Mouse (Mus musculus) erythroid progenitor cell, adult 5-6 weeks (primary cell): ENCODE results near the gene Itgb1. TPM values are rescaled to one million over a fixed set of nuclear protein-coding genes. Genes with fewer than 3 reads are reported as not detected.

Experiments
- ATAC-seq: replicated peaks from 2 replicates; pipeline ENCODE4 v1.8.0; 2016; ENCODE audit warnings: moderate number of reproducible peaks, mild to moderate bottlenecking, moderate TSS enrichment, inconsistent platforms; ENCODE audit not compliant: poor library complexity, low FRiP score, severe bottlenecking
- total RNA-seq, 2 experiments: library from RNA; stranded (forward) in 1 of 2; stranded (reverse) in 1 of 2; fragments of 150-400 nt in 1 of 2; fragments of 186-747, 209-891 nt in 1 of 2; gene quantifications; 2 replicates each; pipeline versions ENCODE4 v1.2.3 to v1.2.4; 2015 to 2017; ENCODE audit warnings: low replicate concordance in 2 of 2

Gene Itgb1
- 81.3 and 84.0 TPM in 2 replicates for total RNA-seq (2015; ENCODE audit: low replicate concordance)
- 111 and 145 TPM in 2 replicates for total RNA-seq (2017; ENCODE audit: low replicate concordance)

DNA sequence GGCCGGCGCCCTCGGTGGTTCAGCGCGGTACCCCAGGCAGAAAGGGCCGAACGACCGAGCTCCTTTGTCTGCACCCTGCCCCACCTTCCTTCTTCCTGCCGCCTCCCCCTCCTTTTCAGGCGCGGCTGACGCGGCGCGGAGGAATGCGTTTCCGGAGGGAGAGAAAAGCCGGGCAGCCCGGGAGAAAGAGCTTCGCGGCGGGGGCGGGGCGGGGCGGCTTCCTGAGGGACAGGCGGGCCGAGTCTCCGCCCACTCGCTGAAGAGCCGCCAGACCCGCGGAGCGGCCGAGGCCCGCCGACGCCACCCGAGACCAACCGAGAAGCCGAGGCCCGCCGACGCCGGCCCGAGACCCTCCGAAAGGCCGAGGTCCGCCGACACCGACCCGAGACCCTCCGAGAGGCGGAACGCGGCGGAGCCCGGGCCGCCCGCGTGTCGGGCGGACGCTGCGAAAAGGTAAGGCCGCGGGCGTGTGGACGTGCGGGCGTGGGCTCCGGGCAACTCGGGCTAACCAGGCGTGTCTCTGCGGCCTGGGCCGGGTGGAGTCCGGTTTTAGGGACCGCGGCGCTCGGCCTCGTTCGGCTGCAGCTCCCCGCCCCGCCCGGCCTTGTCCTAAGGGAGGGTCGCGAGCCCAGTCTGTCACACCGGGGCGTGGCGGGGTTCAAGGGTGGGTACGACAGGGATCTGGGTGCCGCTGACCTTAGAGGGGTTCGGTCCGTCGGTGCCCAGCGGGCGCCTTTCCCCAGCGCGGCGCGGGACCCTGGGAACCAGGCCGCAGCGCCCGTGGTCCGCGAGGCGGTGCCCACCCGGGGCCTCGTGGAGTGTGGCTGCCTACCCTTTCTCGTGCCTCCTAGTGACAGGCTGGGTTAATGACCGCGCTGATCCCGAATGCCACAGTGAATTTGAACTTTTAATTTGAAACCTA lies at the start of gene Itgb1:
Gene Itgb1, plus strand, starts transcription at position 148 of the 922 bp plus-strand sequence.
- peak; percentile 77 for ATAC-seq

DNA sequence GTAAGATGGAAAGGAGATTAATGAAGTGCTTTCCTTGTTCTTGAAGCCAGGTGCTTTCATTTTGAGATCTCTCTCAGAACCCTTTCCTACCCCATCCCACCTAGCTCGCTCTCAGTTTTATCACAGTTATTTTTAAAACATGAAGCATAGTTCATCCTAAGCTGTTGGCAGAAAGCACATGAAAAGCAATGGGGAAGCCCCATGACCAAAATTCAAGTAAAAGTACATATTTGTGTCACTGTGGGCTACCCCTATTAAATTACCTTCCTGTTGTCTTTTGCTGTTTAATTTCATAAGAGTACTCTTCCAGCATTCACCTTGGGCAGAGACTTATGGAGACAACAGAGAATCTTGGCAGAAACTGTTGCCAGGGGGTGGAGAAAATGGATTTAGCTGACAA lies 42.4 kb upstream of the Itgb1 start:
- ATAC-seq = no peak

GRCm38 (mm10) chr8:128645452-128645851 lies 40.0 kb upstream of the Itgb1 start:
- no peak for ATAC-seq

DNA sequence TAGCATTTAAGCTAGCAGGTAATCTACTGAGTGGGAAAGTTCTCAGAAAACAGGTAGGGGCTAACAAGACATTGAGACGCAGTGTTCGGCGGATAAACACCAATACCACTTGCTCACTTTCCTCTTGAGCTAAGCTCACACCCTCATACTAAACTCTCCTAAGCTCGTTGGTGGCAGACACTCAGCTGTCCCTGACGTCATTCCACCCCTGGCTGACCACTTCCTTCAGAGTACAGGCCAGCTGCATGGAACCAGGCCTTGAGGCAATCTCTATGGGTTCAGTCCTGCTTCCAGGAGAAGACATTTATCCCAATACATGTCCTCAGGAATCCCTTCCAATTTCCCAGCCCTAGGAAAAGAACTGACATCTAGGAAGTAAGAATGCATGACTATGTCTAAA lies 39.0 kb upstream of the Itgb1 start:
- no peak for ATAC-seq

- no peak for ATAC-seq
These were observed 37.4 kb upstream of the Itgb1 start for GRCm38 (mm10) chr8:128648071-128648470.

- ATAC-seq = no peak
These were observed 35.1 kb upstream of the Itgb1 start for GRCm38 (mm10) chr8:128650331-128650855.

- ATAC-seq = no peak
These were observed 32.9 kb upstream of the Itgb1 start for GRCm38 (mm10) chr8:128652399-128653109.

- no peak for ATAC-seq
These were observed 31.7 kb upstream of the Itgb1 start for GRCm38 (mm10) chr8:128653642-128654364.

- no peak for ATAC-seq
These were observed 30.9 kb upstream of the Itgb1 start for GRCm38 (mm10) chr8:128654365-128655099.

- no peak for ATAC-seq
These were observed 23.3 kb upstream of the Itgb1 start for GRCm38 (mm10) chr8:128662144-128662543.

- ATAC-seq = no peak
These were observed 22.8 kb upstream of the Itgb1 start for GRCm38 (mm10) chr8:128662696-128663095.

DNA sequence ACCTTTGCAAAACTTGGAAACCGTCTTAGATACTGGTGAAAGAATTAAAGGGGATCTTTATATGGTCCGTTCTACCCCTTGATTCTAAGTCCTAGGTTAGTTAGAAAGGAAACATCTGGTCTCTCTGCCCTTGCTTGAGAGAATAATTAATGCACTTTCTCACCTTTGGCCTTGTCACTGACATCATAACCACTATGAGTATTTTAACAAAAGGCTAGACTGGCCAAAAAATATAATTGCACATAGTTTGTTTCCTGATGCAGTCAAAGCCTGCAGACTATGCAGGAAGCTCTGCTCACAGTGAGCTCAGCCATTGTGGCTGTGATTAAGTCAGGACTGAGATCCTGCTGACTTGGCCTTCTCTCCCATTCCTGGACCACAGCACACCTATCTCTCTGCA lies 22.3 kb upstream of the Itgb1 start:
- ATAC-seq = no peak

DNA sequence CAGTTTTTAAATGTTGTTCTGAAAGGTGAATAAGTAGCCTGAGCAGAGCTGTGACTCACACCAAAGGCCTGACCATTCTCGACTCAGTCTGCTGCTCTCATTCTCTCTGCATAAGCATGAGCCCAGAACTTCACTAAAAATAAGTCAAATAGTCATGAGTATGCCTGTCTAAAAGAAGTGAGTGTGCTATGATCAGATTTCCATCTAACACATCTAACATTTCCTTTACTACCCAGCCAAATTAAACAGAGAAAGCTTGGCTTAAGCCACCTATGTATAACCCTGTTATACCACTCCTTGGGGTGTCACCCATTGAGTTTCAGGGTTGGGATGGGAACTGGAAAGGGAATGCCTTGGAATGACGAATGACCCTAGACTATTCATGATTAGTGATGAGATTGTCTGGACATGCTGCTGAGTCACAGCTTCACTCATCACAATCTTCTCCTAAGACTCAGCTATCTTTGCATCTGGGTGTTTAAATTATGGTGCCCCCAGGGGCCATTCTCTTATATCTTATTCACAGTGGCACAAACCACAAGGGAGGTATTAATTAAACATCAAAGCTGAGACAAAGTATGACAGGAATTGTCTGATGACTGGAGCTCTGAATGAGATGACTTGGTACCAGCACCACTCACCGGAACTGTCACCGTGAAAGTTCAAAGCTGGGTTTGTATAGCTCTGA lies 18.7 kb upstream of the Itgb1 start:
- no peak for ATAC-seq

GRCm38 (mm10) chr8:128671813-128672212 lies 13.6 kb upstream of the Itgb1 start:
- ATAC-seq = no peak

GRCm38 (mm10) chr8:128672441-128672840 lies 13.0 kb upstream of the Itgb1 start:
- no peak for ATAC-seq

GRCm38 (mm10) chr8:128672950-128673349 lies 12.5 kb upstream of the Itgb1 start:
- no peak for ATAC-seq

GRCm38 (mm10) chr8:128675848-128676629 lies 9.4 kb upstream of the Itgb1 start:
- no peak for ATAC-seq

- no peak for ATAC-seq
These were observed 5.5 kb upstream of the Itgb1 start for GRCm38 (mm10) chr8:128679909-128680308.
